Mouse (Mus musculus): Measurements from ENCODE around the gene Tspan14. TPM values are rescaled to one million over a fixed set of nuclear protein-coding genes. Genes with fewer than 3 reads are reported as not detected.

Tspan14 gene
- polyA plus RNA-seq, 1 experiment from 2014 or later = 71.4 TPM

DNA sequence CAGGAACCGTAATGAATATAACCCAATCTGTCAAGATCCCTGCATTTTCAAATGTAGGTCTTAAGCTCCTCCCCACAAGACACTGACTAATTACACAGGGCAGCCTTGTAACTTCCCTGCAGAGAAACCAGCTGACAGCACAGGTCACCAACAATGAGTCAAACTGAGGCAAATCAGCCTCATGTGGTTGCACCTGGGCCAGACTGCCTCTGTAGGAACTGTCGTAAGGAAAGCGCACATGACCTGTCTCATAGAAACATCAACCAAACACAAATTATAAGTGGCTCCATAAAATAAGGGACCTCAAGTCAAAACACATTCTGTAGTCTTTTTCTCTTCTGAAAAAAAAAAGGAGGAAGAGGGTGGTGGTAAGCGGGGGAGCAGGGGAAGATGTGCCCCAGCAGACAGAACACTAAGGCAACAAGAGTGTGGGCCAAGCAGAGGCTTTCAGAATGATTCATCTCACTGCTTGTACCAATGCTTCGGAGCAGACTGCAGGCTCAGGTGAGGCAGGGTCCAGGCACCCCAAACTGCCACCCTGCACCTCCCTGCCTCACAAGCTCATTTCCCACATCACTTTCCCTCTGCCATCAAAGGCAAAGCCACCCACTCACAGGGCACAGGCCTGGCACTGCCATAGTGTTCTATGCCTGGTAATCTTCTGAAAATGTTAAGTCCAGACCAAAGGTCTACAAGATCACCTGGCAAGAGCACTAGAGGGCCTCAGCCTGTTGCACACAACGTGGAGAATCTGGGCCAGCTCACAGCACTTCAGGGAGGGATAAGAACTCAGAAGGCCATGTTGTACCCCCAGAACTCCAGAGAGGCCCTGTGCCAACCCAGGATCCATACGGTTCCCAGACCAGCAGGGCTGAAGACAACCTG is 16.6 kb downstream of the Tspan14 start:
- H3K4me1 ChIP-seq (replicated peaks; ENCODE audit: control insufficient read depth, insufficient read depth, low read length) = peaks cover 25% of the 10 kb centered on the region; the same call in 1 of the 2 replicates
- H3K9ac ChIP-seq (ENCODE audit: low read length) = no peak overlapping the region
- no peaks in the 10 kb centered on the region for H3K27me3 ChIP-seq (replicated peaks; ENCODE audit: control insufficient read depth, insufficient read depth, low read length)
- H3K9me3 ChIP-seq (ENCODE audit: control insufficient read depth, low read length) = no peaks in the 10 kb centered on the region
- 74% methylated on average over 7 of the region's 7 CpGs for WGBS
- H3K4me2 ChIP-seq (ENCODE audit: low read length) = no peak overlapping the region
- H3K27ac ChIP-seq (ENCODE audit: low read depth) = no peak overlapping the region
- H3K4me3 ChIP-seq (ENCODE audit: low read depth, low read length) = no peak overlapping the region
- DNase-seq (ENCODE audit: low spot score) = no peak
- 0 out of 2 replicates have a peak, but pooled peaks cover 11% of the 10 kb centered on the region for H3K36me3 ChIP-seq (ENCODE audit: control insufficient read depth, insufficient read depth, low read length)
- ATAC-seq (replicated peaks; ENCODE audit: low FRiP score, low TSS enrichment, low read depth) = no peak

DNA sequence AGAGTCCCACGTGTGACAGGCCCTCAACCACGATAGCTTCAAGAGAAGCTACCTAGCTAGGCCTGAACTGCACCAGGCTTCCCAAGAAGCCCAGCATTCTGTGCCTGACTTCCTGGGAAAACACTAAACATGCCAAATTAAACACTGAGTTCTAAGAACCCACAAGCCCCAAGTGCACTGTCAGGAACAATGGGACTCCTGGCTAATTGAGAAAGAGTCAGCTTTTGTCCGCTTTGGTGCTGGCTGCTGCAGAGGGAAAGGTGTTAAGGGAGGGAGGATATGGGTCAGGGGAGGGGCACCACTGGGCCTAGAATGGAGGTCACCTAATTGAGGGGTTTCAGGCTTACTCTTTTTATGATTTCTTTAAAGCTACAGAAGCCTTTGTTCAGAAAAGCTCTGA is 17.6 kb downstream of the Tspan14 start:
- H3K4me3 ChIP-seq (ENCODE audit: low read depth, low read length) = no peak overlapping the region
- H3K4me2 ChIP-seq (ENCODE audit: low read length) = no peak overlapping the region
- H3K4me1 ChIP-seq (replicated peaks; ENCODE audit: control insufficient read depth, insufficient read depth, low read length) = peaks cover 15% of the 10 kb centered on the region; the same call in 1 of the 2 replicates
- ATAC-seq (replicated peaks; ENCODE audit: low FRiP score, low TSS enrichment, low read depth) (no peak), DNase-seq (ENCODE audit: low spot score) (no peak)
- H3K36me3 ChIP-seq (ENCODE audit: control insufficient read depth, insufficient read depth, low read length) = 0 out of 2 replicates have a peak, but pooled peaks cover 11% of the 10 kb centered on the region
- H3K9ac ChIP-seq (ENCODE audit: low read length) = no peak overlapping the region
- no peaks in the 10 kb centered on the region for H3K9me3 ChIP-seq (ENCODE audit: control insufficient read depth, low read length)
- 54% methylated on average over 3 of the region's 3 CpGs for WGBS
- no peak overlapping the region for H3K27ac ChIP-seq (ENCODE audit: low read depth)
- H3K27me3 ChIP-seq (replicated peaks; ENCODE audit: control insufficient read depth, insufficient read depth, low read length) = no peaks in the 10 kb centered on the region

DNA sequence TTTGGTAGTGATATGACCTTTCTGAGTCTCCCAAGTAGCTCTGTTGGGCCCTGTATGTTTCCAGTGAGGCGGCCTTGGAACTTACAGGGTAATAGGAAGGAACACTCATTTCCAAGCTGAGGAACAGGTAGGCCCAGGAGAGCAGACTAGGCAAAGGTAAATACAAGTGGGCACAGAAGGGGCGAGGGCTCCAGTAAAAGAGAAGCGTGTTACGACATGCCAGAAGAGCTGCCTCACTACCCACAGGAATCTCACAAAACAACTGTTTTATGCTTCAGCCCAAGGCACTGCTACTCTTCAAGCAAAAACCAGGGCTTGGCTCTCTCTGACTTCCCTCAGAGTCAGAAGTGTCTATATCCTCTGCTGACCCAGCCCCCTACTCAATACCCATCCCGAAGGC is 18.1 kb downstream of the Tspan14 start:
- Histone ChIP-seq H3K9ac (ENCODE audit: low read length) (no peak overlapping the region), H3K27me3 (replicated peaks; ENCODE audit: control insufficient read depth, insufficient read depth, low read length) (no peaks in the 10 kb centered on the region), H3K4me3 (ENCODE audit: low read depth, low read length) (no peak overlapping the region), H3K4me1 (replicated peaks; ENCODE audit: control insufficient read depth, insufficient read depth, low read length) (peaks cover 13% of the 10 kb centered on the region; the same call in 1 of the 2 replicates), H3K9me3 (ENCODE audit: control insufficient read depth, low read length) (no peaks in the 10 kb centered on the region), H3K27ac (ENCODE audit: low read depth) (no peak overlapping the region), H3K4me2 (ENCODE audit: low read length) (no peak overlapping the region), H3K36me3 (ENCODE audit: control insufficient read depth, insufficient read depth, low read length) (0 out of 2 replicates have a peak, but pooled peaks cover 11% of the 10 kb centered on the region)
- 91% methylated on average over 5 of the region's 5 CpGs for WGBS
- no peak; the same call in 1 of the 2 replicates for ATAC-seq (replicated peaks; ENCODE audit: low FRiP score, low TSS enrichment, low read depth)
- DNase-seq (ENCODE audit: low spot score) = no peak

DNA sequence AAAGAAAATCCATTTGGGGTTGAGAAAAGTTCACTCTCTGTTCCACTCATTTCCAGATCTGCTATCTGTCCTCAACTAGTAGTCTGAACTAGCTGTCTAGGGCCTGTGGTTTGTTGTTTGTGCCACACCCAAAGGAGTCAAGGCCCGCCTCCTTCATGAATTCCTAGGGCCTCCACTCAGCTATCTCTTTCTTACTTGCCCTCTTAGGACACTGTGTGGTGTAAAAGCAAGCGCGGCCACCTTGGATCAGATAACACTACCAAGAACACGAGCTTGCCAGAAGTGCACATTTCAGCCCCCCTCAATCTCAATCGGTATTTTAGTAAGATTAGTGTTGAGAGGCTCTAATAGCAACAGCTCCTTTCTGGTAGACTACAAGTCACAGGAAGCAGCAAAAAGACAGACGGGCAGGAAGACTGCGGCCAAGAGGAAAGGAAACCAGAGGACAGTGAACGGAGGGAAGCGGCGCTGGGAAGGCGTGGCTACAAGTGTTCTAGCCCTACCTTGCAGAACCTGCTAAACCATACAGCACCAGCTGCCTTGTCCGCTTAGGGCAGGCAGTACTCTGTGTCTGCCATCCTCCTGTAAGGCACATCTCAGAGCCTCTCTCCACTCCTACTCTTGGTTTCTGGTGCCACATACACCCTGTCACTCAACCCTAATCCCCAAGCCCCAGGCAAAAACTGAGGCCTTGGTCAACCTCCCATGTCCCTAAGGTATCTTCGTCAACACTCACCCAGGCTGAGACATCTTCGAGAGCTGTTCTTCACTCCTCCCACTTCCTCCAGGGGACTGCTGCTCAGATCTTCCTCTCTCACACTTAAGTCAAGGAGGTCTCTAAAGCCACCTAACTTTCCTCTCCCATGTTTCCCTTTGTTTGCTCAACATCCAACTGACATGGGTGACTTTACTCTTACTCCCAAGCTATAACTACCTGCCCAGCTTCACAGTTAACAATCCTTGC is 18.9 kb downstream of the Tspan14 start:
- Histone ChIP-seq H3K36me3 (ENCODE audit: control insufficient read depth, insufficient read depth, low read length) (0 out of 2 replicates have a peak, but pooled peaks cover 11% of the 10 kb centered on the region), H3K4me1 (replicated peaks; ENCODE audit: control insufficient read depth, insufficient read depth, low read length) (peaks cover 7% of the 10 kb centered on the region; the same call in 1 of the 2 replicates), H3K9ac (ENCODE audit: low read length) (no peak overlapping the region), H3K27ac (ENCODE audit: low read depth) (no peak overlapping the region), H3K9me3 (ENCODE audit: control insufficient read depth, low read length) (no peaks in the 10 kb centered on the region), H3K4me2 (ENCODE audit: low read length) (peak overlapping the region; percentile 11; the same call in 1 of the 2 replicates), H3K4me3 (ENCODE audit: low read depth, low read length) (no peak overlapping the region), H3K27me3 (replicated peaks; ENCODE audit: control insufficient read depth, insufficient read depth, low read length) (no peaks in the 10 kb centered on the region)
- WGBS = 64% methylated on average over 14 of the region's 14 CpGs
- ATAC-seq (replicated peaks; ENCODE audit: low FRiP score, low TSS enrichment, low read depth) = peak; percentile 66
- DNase-seq (ENCODE audit: low spot score) = no peak

DNA sequence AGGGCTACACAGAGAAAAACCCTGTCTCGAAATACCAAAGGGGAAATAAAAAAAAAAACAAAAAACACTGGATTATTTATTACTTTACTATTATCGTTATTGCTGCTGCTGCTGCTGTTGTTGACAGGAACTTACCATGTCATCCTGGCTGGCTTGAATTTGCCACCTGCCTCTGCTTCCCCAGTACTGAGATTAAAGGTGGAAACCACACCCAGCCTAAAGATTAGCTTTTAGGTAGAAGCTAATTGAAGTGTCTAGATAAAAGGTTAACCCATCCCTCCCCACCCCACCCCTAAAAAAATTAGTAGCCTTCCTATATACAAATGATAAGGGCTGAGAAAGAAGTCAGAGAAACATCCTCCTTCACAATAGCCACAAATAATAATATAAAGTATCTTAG is 22.8 kb downstream of the Tspan14 start:
- Histone ChIP-seq H3K27me3 (replicated peaks; ENCODE audit: control insufficient read depth, insufficient read depth, low read length) (no peaks in the 10 kb centered on the region), H3K27ac (ENCODE audit: low read depth) (no peak overlapping the region), H3K36me3 (ENCODE audit: control insufficient read depth, insufficient read depth, low read length) (0 out of 2 replicates have a peak, but pooled peaks cover 6% of the 10 kb centered on the region), H3K9me3 (ENCODE audit: control insufficient read depth, low read length) (no peaks in the 10 kb centered on the region), H3K4me1 (replicated peaks; ENCODE audit: control insufficient read depth, insufficient read depth, low read length) (peaks cover 6% of the 10 kb centered on the region; the same call in 1 of the 2 replicates), H3K4me2 (ENCODE audit: low read length) (no peak overlapping the region), H3K9ac (ENCODE audit: low read length) (no peak overlapping the region), H3K4me3 (ENCODE audit: low read depth, low read length) (no peak overlapping the region)
- 85% methylated on average over 2 of the region's 2 CpGs for WGBS
- no peak for DNase-seq (ENCODE audit: low spot score)
- ATAC-seq (replicated peaks; ENCODE audit: low FRiP score, low TSS enrichment, low read depth) = no peak

DNA sequence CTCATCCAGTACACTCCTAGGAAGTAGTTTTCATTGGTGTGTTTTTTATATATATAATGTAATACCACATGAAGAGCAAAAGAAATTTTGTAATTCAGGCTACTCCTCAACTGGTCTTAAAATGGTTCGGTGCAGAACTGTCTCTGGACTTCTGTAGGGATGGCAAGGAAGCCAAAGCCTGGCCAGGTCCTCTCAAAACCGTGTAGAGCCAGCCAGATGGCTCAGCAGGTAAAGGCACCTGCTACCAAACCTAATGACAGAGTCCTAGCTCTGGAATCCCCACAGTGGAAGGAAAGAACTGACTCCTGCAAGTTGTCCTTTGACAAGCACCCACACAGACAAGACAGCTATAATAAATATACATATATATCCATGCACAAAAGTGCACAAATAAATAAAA is 24.2 kb downstream of the Tspan14 start:
- no peak for ATAC-seq (replicated peaks; ENCODE audit: low FRiP score, low TSS enrichment, low read depth)
- DNase-seq (ENCODE audit: low spot score) = no peak
- no peak overlapping the region for H3K4me3 ChIP-seq (ENCODE audit: low read depth, low read length)
- H3K9ac ChIP-seq (ENCODE audit: low read length) = no peak overlapping the region
- no peak overlapping the region for H3K27ac ChIP-seq (ENCODE audit: low read depth)
- H3K9me3 ChIP-seq (ENCODE audit: control insufficient read depth, low read length) = no peaks in the 10 kb centered on the region
- 0 out of 2 replicates have a peak, but pooled peaks cover 5% of the 10 kb centered on the region for H3K36me3 ChIP-seq (ENCODE audit: control insufficient read depth, insufficient read depth, low read length)
- H3K27me3 ChIP-seq (replicated peaks; ENCODE audit: control insufficient read depth, insufficient read depth, low read length) = no peaks in the 10 kb centered on the region
- no peaks in the 10 kb centered on the region for H3K4me1 ChIP-seq (replicated peaks; ENCODE audit: control insufficient read depth, insufficient read depth, low read length)
- H3K4me2 ChIP-seq (ENCODE audit: low read length) = no peak overlapping the region
- WGBS = 88% methylated on average over 2 of the region's 2 CpGs

DNA sequence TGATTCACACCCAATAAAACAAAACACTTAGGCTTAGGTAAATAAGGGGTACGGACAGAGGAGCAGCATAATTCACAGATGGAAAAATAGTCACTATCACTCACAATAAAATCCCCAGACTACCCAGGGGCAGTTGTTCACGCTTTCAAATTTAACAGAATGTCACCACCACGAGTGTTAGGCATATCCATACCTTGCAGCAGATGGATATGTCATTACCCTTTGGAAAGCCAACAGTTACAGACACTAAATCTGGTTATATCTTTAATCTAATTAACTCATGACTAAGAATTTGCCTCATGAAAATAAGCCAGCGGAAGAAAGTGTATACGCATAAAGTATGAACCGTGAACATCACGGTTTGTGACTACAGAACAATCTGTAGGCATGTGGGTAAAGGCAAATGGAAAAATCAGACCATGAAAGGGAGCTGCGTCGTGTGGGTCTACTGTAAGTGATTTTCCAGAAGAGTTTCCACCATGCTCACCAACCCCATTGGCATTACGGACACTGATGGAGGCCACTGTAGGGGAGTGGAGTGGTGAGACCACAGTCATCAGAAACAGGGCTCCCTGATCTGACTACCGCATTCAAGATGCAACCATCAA is 28.1 kb downstream of the Tspan14 start:
- no peaks in the 10 kb centered on the region for H3K4me1 ChIP-seq (replicated peaks; ENCODE audit: control insufficient read depth, insufficient read depth, low read length)
- no peaks in the 10 kb centered on the region for H3K27me3 ChIP-seq (replicated peaks; ENCODE audit: control insufficient read depth, insufficient read depth, low read length)
- H3K9me3 ChIP-seq (ENCODE audit: control insufficient read depth, low read length) = no peaks in the 10 kb centered on the region
- no peak overlapping the region for H3K27ac ChIP-seq (ENCODE audit: low read depth)
- H3K4me2 ChIP-seq (ENCODE audit: low read length) = no peak overlapping the region
- no peak overlapping the region for H3K4me3 ChIP-seq (ENCODE audit: low read depth, low read length)
- H3K9ac ChIP-seq (ENCODE audit: low read length) = no peak overlapping the region
- WGBS = 89% methylated on average over 11 of the region's 11 CpGs
- ATAC-seq (replicated peaks; ENCODE audit: low FRiP score, low TSS enrichment, low read depth) (no peak), DNase-seq (ENCODE audit: low spot score) (no peak)
- H3K36me3 ChIP-seq (ENCODE audit: control insufficient read depth, insufficient read depth, low read length) = peaks cover 6% of the 10 kb centered on the region; the same call in 1 of the 2 replicates

DNA sequence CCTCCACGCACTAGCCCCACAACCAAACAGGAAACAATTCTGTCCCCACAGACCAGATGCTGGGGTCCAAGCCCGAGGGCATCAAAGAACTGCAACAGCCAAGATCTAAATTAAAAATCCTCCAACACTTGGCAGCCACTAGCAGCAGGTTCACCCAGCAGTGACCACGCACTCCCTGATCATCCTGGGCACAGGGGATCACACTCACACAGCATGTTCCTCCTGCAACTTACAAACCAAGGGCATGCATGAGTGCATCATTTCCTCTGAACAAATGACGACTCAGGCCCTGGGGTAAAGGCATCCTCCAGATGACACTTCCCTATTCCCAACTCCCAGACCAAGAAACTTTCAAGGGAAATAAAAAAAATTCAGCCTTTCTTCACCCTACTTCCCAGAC is 29.6 kb downstream of the Tspan14 start:
- Histone ChIP-seq H3K4me2 (ENCODE audit: low read length) (no peak overlapping the region), H3K27ac (ENCODE audit: low read depth) (no peak overlapping the region), H3K4me1 (replicated peaks; ENCODE audit: control insufficient read depth, insufficient read depth, low read length) (no peaks in the 10 kb centered on the region), H3K9ac (ENCODE audit: low read length) (no peak overlapping the region), H3K9me3 (ENCODE audit: control insufficient read depth, low read length) (no peaks in the 10 kb centered on the region), H3K36me3 (ENCODE audit: control insufficient read depth, insufficient read depth, low read length) (peaks cover 6% of the 10 kb centered on the region; the same call in 1 of the 2 replicates), H3K4me3 (ENCODE audit: low read depth, low read length) (no peak overlapping the region), H3K27me3 (replicated peaks; ENCODE audit: control insufficient read depth, insufficient read depth, low read length) (no peaks in the 10 kb centered on the region)
- DNase-seq (ENCODE audit: low spot score) = no peak
- 78% methylated on average over 4 of the region's 4 CpGs for whole genome bisulfite sequencing
- no peak for ATAC-seq (replicated peaks; ENCODE audit: low FRiP score, low TSS enrichment, low read depth)

Measured in intestine, embryonic 14.5 days (tissue).